Comparison of ENCODE assay signal across 9 mouse cellular contexts in the genomic region with DNA sequence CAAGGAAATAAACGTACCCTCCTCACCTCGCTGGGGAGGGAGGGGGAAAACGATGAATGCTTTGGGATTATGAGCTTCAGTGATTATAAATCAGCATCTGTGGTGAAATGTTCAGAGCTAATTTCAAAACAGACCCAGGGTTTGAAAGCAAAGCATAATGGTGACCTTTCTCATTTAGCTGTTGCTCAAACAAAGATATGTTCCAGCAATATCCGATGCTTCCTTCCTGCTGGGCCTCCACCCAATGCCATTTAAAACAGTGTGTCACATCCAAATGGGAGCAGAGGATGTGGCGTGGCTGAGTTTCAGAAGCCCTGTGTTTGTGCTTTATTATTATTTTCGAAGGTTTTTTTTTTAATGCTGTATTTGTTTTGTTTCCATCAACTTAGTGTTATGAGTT. TPM values are rescaled to one million over a fixed set of nuclear protein-coding genes. Genes with fewer than 3 reads are reported as not detected.
DNase-seq lines count a peak whose midpoint lies in the region; ATAC-seq and TF ChIP-seq lines count a peak whose summit lies in the region.
"Had no signal": no experiment of that assay in that cellular context is flagged by ENCODE, and none has a peak within 500 bp of the region (broad histone marks: within the 10 kb centered on the region; RNA-seq: fewer than 3 reads in every experiment).

No protein-coding gene starts in this region.

- peak; percentile 98 for TF ChIP-seq EP300 in lung, postnatal 0 days (IDR thresholded peaks at IDR 0.05)

- intact Hi-C loops in gastrocnemius, postnatal 14 days (cut with DNase I; ENCODE audit: low total_unique reads): no loop called here

- TF ChIP-seq CTCF in lung, postnatal 0 days (IDR thresholded peaks at IDR 0.05): no peak

- H3K36me3 ChIP-seq in intestine, embryonic 15.5 days: no peaks in the 10 kb centered on the region
- no peaks in the 10 kb centered on the region for H3K36me3 ChIP-seq in lung, postnatal 0 days (ENCODE audit: insufficient read depth, low read length)
- H3K36me3 ChIP-seq: limb, embryonic 13.5 days had no signal

- H3K4me2 ChIP-seq in intestine, embryonic 15.5 days (replicated peaks): no peak overlapping the region
- 0 out of 2 replicates have a peak overlapping the region, but pooled peaks have one; percentile 32 for H3K4me2 ChIP-seq in lung, postnatal 0 days (replicated peaks; ENCODE audit: low read depth, low read length)
- H3K4me2 ChIP-seq: limb, embryonic 13.5 days had no signal

- no peak overlapping the region for H3K9ac ChIP-seq in intestine, embryonic 15.5 days
- no peak overlapping the region for H3K9ac ChIP-seq in lung, postnatal 0 days (replicated peaks; ENCODE audit: low read depth)
- H3K9ac ChIP-seq: limb, embryonic 13.5 days had no signal

- no peak for ATAC-seq in intestine, embryonic 15.5 days
- ATAC-seq in lung, postnatal 0 days: peak; percentile 87

- no peaks in the 10 kb centered on the region for H3K4me1 ChIP-seq in intestine, embryonic 15.5 days (replicated peaks)
- no peaks in the 10 kb centered on the region; the same call in 1 of the 2 replicates for H3K4me1 ChIP-seq in lung, postnatal 0 days (ENCODE audit: insufficient read depth, low read depth, low read length)

- H3K27me3 ChIP-seq in intestine, embryonic 15.5 days (replicated peaks): no peaks in the 10 kb centered on the region
- no peaks in the 10 kb centered on the region for H3K27me3 ChIP-seq in lung, postnatal 0 days (replicated peaks; ENCODE audit: insufficient read depth, low read length)
- H3K27me3 ChIP-seq: limb, embryonic 13.5 days had no signal

- DNase-seq in gastrocnemius, postnatal 14 days: peak; percentile 24
- DNase-seq in gastrocnemius, postnatal 4 days (ENCODE audit: low spot score in 2 of 2): no peak
- DNase-seq in gastrocnemius, postnatal 25 days: peak; percentile 34
- peak; percentile 93 for DNase-seq in lung, postnatal 0 days (ENCODE audit: low spot score)
- DNase-seq in embryo, embryonic 9.5 days (ENCODE audit: extremely low spot score): no peak
- no peak for DNase-seq in layer of hippocampus, adult 9-10 months (ENCODE audit: low spot score)
- no peak for DNase-seq in frontal cortex, postnatal 36 days (ENCODE audit: low spot score in 2 of 2)

- no peaks in the 10 kb centered on the region for H3K9me3 ChIP-seq in intestine, embryonic 15.5 days
- H3K9me3 ChIP-seq in lung, postnatal 0 days (ENCODE audit: low read length): no peaks in the 10 kb centered on the region
- H3K9me3 ChIP-seq: limb, embryonic 13.5 days had no signal

- WGBS in intestine, embryonic 15.5 days: 55% methylated on average over 6 of the region's 6 CpGs
- 43% methylated on average over 6 of the region's 6 CpGs for WGBS in lung, postnatal 0 days

- H3K4me3 ChIP-seq in intestine, embryonic 15.5 days (replicated peaks): no peak overlapping the region
- no peak overlapping the region for H3K4me3 ChIP-seq in lung, postnatal 0 days (ENCODE audit: low read depth, low read length)
- H3K4me3 ChIP-seq: limb, embryonic 13.5 days had no signal

- H3K27ac ChIP-seq in intestine, embryonic 15.5 days: 0 out of 2 replicates have a peak overlapping the region, but pooled peaks have one; percentile 52
- peak overlapping the region; percentile 96 for H3K27ac ChIP-seq in lung, postnatal 0 days (ENCODE audit: low read length)
- H3K27ac ChIP-seq: limb, embryonic 13.5 days had no signal

RNA-seq across cellular contexts. Expression of a gene that starts 37.1 kb away (rescaled TPM):
- 10 to 100 TPM; 27.2 to 29.6 TPM for total RNA-seq in gastrocnemius, postnatal 14 days (2021)
- total RNA-seq in gastrocnemius, postnatal 4 days (2021): 100 to 1,000 TPM in 1 of 2 experiments, 10 to 100 TPM in 1; 87.7 to 101 TPM
- 10 to 100 TPM; 18.3 to 19.1 TPM for total RNA-seq in gastrocnemius, postnatal 25 days (2021)
- 31.5 and 40.1 TPM in 2 replicates for polyA plus RNA-seq in intestine, embryonic 15.5 days (2015; fragmentation: Nextera tagmentation; extraction: Ambion mirVana)
- 56.8 and 67.2 TPM in 2 replicates for polyA plus RNA-seq in lung, postnatal 0 days (2015; fragmentation: Nextera tagmentation; extraction: Ambion mirVana)

Comparison
In these comparisons a context has a peak if more than half of its experiments do, and no peak if none do; other contexts are left out.
1. DNase-seq: peak in gastrocnemius, postnatal 14 days (single experiment), gastrocnemius, postnatal 25 days (single experiment) and lung, postnatal 0 days (single experiment); none in gastrocnemius, postnatal 4 days (0 of 2), embryo, embryonic 9.5 days (single experiment), layer of hippocampus, adult 9-10 months (single experiment) and frontal cortex, postnatal 36 days (0 of 2).